Mouse (Mus musculus) cerebellum, adult (tissue): Measurements from ENCODE around the gene Hmox1.
A peak's percentile ranks its signal among the peaks of the same experiment; 100 is the strongest.

ENCODE experiments used
- ATAC-seq: cut with Nextera tagmentation; 2 replicates; pipeline ENCODE4 v1.9.2; 2017; ENCODE audit warnings: mild to moderate bottlenecking, moderate library complexity, mixed read lengths; ENCODE audit not compliant: insufficient number of reproducible peaks, low FRiP score, low TSS enrichment

Gene Hmox1

GRCm38 (mm10) chr8:75093399-75094156, at the start of gene Hmox1:
Gene Hmox1 (plus strand): TSS chr8:75093621.
- ATAC-seq = peak; percentile 80

DNA sequence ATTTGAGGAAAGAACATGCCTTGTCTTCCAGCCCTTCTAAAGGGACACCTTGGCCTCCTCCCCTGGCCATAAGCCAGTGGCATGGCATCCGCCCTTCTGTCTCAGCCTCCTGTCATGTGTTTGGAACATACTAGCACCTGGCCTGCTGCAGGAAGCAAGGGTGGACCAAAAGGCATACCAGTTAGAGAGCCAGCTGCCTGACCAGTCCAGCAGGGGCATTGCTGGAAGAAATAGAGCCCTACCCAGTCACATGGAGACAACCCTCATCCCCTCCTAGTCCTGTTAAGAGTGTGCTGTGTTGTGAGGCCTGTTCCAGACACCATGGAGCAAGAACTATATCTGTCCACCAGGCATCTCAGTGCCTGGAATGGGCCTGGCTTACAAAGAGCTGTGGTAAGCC, 47.1 kb upstream of the Hmox1 start:
- ATAC-seq = 0 out of 2 replicates have a peak, but pooled peaks have one; percentile 7

- no peak for ATAC-seq
These were observed 45.6 kb upstream of the Hmox1 start for GRCm38 (mm10) chr8:75047784-75048183.

DNA sequence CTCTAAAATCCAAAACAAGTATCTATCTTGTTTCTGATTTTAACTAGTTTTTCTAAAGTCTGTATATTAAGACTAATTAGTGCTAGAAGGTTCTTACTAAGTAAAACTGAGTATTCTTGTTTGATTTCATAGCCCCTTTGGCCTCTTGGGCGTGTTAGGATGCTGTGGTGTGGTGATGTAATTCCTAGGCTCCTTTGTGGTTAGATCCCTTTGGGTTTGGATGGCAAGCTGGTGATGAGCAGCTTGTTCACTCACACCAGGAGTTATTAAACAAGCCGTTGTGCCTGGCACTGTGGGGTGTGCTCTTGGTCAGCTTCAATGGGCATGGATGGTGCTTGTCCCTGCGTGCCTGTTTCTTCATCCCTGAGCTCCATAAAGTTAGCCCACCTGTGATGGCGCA, 40.1 kb upstream of the Hmox1 start:
- no peak for ATAC-seq

DNA sequence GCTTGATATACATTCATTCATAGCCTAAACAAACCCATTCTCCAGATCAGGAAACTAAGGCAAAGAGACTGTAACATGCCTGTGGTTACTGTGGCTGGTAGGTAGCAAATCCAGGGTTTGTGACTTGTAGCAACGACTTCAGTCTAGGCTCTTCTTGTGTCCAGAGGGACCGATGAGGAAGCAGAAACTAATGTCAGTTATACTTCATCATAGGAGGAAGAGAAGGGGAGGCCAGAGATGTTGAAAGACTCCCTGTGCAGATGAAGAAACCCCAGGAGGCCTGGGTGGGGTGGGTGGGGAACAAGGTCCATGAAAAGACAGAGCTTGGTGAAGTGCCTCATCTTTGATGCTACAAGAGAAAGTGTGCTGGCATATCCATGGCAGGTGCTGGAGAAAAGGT, 37.7 kb upstream of the Hmox1 start:
- no peak for ATAC-seq

DNA sequence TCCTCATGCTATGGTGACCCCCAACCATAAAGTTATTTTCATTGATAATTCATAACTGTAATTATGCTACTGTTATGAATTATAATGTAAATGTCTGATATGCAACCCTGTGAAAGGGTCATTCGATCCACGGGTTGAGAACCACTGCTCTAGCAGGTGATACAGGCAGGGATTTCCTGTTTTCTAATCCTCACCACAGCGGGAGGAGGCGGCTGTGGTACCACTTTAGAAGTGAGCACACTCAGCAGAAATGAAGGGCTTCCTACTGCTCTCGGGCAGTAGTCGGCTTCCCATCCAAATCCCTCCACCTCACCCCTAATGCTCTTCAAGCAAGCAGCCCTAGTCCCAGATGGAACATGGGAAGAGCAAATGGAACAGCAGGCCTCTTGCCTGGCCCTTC, 33.4 kb upstream of the Hmox1 start:
- ATAC-seq = no peak

DNA sequence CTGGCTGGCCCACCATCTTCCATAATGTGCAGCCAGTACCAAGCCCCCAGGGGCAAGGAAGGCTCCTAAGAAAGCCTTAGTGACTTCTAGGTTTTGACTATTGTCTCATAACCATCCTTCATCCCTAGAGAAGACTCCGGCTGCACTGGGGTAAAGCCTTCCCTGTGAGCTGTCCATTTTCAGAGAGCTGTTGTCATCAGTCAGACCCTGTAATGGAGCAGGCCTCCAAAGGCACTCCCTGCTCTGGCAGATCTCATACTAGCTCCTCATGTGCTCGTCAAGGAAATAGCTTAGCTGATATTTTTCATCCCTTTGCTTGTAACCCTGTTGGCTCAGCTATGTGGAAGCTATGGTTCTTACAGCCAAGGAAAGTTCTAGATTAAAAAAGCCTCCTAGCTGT, 32.6 kb upstream of the Hmox1 start:
- ATAC-seq = no peak

GRCm38 (mm10) chr8:75063290-75063689, 30.1 kb upstream of the Hmox1 start:
- ATAC-seq = no peak

DNA sequence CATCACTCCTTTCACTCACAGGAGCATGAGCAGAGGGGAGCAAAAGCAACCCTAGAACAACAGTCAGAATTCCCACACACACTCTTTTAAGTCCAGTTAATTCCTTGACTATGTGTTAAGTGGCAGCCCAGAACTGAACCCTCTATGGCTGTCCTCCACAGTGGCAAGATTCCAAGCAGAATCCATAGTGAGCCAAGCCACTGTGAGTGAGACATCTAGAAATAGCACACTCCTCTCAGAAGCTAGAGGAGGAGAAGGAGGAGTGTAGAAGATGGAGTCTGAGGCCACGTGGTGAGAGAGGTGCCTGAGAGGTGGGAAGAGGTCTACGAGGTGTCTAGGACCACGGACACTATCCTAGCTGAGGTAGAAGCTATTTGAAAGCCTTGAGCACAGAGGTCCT, 28.6 kb upstream of the Hmox1 start:
- no peak for ATAC-seq

DNA sequence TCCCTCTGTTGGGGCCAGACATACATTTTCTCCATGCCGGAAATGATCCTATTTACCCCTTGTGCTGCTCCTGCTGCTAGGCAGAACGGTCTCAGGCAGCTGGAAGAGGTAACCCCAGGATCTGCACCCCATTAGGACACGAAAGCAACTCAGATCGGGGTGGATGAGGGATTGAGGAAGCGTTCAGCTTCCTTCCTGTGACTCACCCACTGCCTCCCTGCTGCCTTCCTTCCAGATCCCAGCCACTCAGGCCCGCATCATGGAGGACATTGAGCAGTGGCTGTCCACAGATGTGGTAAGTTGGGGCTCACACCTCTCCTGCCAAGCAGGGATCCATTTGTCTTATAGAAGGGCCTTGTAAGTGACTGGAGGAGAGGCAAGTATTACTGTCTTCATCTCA, 26.1 kb upstream of the Hmox1 start:
- no peak for ATAC-seq

- no peak for ATAC-seq
These were observed 23.1 kb upstream of the Hmox1 start for GRCm38 (mm10) chr8:75070297-75070696.

DNA sequence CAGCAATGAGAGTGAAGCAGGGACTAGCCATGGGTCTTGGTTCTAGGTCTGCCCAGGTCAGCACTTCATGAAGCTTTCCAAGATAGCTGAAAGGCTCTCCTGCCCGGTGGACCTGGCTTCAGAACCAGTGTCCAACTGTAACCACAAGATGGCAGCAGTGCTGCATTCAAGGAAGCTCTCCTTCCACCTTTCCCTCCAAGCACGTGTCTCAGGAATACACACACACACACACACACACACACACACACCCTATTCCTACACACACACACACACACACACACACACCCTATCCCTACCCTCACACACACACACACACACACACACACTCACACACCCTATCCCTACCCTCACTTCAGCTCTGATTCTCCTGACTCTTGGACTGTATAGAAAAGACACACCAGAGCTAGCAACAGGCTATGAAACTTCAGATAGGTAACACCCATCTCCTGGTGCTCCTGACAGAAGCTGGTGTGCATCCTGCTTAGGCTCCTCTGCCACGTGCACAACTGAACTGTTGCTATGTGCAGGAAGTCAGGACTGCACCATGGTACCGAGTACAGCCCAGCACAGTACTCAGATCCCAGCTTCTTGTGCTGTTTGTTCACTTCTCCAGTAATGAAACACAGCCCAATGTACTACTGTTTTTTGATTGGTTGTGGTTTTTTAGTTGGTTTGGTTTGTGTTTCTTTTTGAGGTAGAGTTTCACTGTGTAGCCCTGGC, 21.6 kb upstream of the Hmox1 start:
- ATAC-seq = peak; percentile 87

DNA sequence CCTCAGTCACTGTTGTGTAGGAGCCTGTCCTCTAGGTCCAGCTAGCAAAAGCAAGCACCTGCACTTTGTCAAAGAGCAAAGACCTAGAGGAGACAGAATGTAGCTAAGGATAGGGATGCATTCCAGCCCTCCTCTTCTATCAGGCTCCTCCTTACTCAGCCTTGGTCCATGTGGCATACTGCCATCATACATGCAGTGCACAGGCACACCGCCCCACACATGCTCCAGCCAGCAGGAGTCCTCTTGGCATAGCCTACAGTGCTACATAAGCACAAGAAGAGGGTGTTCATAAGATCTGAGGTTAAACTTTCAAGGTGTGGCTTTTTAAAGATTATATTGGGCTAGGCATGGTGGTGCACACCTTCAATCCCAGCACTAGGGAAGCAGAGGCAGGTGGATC, 18.5 kb upstream of the Hmox1 start:
- ATAC-seq = no peak

GRCm38 (mm10) chr8:75078215-75078614, 15.2 kb upstream of the Hmox1 start:
- no peak for ATAC-seq

- no peak for ATAC-seq
These were observed 14.6 kb upstream of the Hmox1 start for GRCm38 (mm10) chr8:75078851-75079250.

DNA sequence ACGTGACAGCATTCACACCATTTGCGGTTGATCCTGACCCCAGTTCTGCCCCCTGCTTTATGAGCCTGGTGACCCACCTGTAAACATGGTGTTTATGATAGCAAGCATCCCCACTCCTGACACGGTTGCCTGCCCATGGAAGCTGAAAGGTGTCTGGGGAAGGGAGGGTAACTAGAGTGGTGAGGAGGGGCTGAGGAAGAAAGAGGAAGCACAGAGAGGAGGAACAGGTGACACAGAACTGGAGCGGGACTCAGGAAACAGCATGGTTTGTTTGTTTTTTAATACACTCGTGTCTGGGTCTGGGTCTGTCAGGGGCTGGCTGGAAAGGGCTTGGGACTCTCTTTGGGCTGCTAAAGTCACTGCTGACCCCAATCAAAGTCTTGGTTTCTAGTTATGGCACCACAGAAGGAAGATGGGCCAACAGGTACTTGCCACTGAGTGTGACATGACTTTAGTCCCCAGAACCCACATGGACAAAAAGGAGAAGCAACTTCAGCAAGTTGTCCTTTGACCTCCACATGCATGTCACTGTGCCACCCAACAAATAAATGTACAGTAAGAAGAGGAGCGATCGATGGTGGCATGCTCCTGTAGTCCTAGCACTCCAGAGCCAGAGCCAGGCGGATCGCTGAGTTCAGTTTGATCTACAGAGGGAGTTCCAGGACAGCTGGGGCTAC, 11.9 kb upstream of the Hmox1 start:
- no peak for ATAC-seq

- no peak for ATAC-seq
These were observed 11.1 kb upstream of the Hmox1 start for GRCm38 (mm10) chr8:75082181-75082805.

- peak; percentile 90 for ATAC-seq
These were observed 9.6 kb upstream of the Hmox1 start for GRCm38 (mm10) chr8:75083846-75084245.

DNA sequence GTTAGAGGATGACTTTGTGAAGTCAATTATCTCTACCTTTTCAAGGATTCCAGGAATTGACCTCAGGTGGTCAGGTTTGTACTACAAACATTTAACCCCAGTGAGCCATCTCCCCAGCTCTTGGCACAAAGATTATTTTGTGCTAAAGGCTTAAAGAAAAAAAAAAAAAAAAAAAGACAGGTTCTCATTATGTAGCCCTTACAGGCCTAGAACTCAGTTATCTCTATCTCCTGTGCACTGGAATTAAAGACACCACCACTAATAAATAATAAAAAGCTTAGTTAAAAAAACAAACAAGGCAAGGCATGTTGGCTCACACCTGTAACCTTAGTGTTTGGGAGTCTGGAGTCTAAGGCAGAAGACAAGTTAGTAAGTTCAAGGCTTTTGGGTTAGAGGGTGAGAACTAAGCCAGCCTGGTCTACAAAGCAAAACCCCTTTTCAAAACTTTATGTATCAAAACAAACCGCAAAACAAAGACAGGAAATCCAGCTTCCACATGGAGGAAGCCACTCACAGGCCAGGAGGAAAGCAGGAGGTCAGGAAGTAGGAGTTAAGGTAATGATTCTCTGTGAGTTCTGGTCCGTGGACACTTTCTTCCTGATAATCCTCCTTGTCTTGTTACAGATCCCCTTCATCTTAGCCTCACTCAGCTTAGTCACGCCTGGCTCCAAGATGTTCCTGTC, 8.9 kb upstream of the Hmox1 start:
- no peak for ATAC-seq

DNA sequence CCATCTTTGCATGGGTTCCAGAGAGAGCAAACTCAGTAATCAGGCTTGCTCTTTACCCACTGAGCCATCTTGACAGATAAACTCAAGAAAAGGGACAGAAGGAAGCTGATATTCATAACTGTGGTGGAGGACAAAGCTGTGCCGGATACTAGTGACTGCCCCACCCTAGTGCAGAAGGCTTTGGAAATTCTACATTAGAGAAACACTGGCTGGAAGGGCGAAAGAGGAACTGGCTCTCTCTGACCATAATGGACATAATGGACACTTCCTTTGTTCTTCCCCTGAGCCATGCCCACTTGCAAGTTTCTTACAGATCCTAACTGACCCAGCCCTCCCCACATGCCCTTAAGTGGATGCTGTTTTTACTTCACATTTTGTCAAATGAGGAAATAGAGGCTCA, 7.4 kb upstream of the Hmox1 start:
- no peak for ATAC-seq
